Mouse (Mus musculus) small intestine, adult 2 months (tissue): Measurements from ENCODE around the gene Cyb5d2. TPM values are rescaled to one million over a fixed set of nuclear protein-coding genes. Genes with fewer than 3 reads are reported as not detected.
"Not testable (repeated sequence)": the region's sequence is repeated elsewhere in the genome, so short reads cannot be mapped to it uniquely, and the experiment has no call there.

Experiments used
- H3K27ac ChIP-seq: fragments of 200-500 bp; 2 replicates; pipeline ENCODE4 v1.5.1; 2012; ENCODE audit warnings: low read depth, low read length, control low read depth, inconsistent platforms; ENCODE audit not compliant: insufficient read depth
- H3K27me3 ChIP-seq: fragments of 200-500 bp; 2 replicates; pipeline ENCODE4 v1.6.1; 2012; ENCODE audit warnings: mild to moderate bottlenecking, moderate library complexity, low read length, inconsistent platforms; ENCODE audit not compliant: control insufficient read depth, insufficient read depth
- H3K36me3 ChIP-seq: fragments of 200-500 bp; 2 replicates; pipeline ENCODE4 v1.6.1; 2012; ENCODE audit warnings: mild to moderate bottlenecking, low read length, control low read depth, inconsistent platforms; ENCODE audit not compliant: control insufficient read depth, insufficient read depth
- H3K4me1 ChIP-seq: fragments of 200-500 bp; 2 replicates; pipeline ENCODE4 v1.6.1; 2012; ENCODE audit warnings: low read length, inconsistent platforms, mixed read lengths; ENCODE audit not compliant: control insufficient read depth, insufficient read depth, insufficient read length
- H3K4me3 ChIP-seq: fragments of 200-500 bp; 2 replicates; pipeline ENCODE4 v1.5.1; 2012; ENCODE audit warnings: low read depth, mild to moderate bottlenecking, control low read depth, inconsistent platforms, low read length, moderate library complexity
- CTCF ChIP-seq: fragments of 200-500 bp; IDR thresholded peaks from 2 replicates; pipeline ENCODE4 v1.5.1; 2012; ENCODE audit warnings: low read depth, mild to moderate bottlenecking, control low read depth, inconsistent platforms, low read length, moderate library complexity, mixed read lengths; ENCODE audit not compliant: insufficient replicate concordance, insufficient read length; ENCODE audit errors: extremely low read depth
- POLR2A ChIP-seq: fragments of 200-500 bp; IDR thresholded peaks from 2 replicates; pipeline ENCODE4 v1.6.1; 2012; ENCODE audit warnings: low read depth, mild to moderate bottlenecking, control low read depth, inconsistent platforms, low read length, moderate library complexity
- WGBS: fragments of 180-500 bp; shearing (Covaris S2); methylation state at CpG from one replicate; pipeline ENCODE4 v1.1.7; 2018; 5-methylcytosine and 5-hydroxymethylcytosine counted together
- polyA plus RNA-seq: library from polyadenylated mRNA; depleted of rRNA; stranded (reverse); fragments of >200 nt; gene quantifications from 2 replicates; pipeline ENCODE4 v1.2.3, GENCODE M21; 2012

Gene Cyb5d2
- polyA plus RNA-seq, 1 experiment = 5.5 TPM

GRCm38 (mm10) chr11:72764270-72764669 lies 31.7 kb downstream of the Cyb5d2 start:
- WGBS = 60% methylated on average over 4 of the region's 4 CpGs
- H3K27ac ChIP-seq = no peak overlapping the region
- no peak overlapping the region for H3K4me3 ChIP-seq
- H3K4me1 ChIP-seq = 0 out of 2 replicates have a peak, but pooled peaks cover 2% of the 10 kb centered on the region
- TF ChIP-seq POLR2A (no peak), CTCF (no peak)
- H3K36me3 ChIP-seq = peaks cover 59% of the 10 kb centered on the region
- no peaks in the 10 kb centered on the region for H3K27me3 ChIP-seq

GRCm38 (mm10) chr11:72760781-72761180 lies 35.2 kb downstream of the Cyb5d2 start:
- 78% methylated on average over 1 of the region's 1 CpGs for WGBS
- Histone ChIP-seq H3K4me1 (no peaks in the 10 kb centered on the region), H3K27me3 (no peaks in the 10 kb centered on the region), H3K36me3 (peaks cover 78% of the 10 kb centered on the region), H3K4me3 (no peak overlapping the region), H3K27ac (no peak overlapping the region)
- no peak for TF ChIP-seq CTCF
- no peak for TF ChIP-seq POLR2A

DNA sequence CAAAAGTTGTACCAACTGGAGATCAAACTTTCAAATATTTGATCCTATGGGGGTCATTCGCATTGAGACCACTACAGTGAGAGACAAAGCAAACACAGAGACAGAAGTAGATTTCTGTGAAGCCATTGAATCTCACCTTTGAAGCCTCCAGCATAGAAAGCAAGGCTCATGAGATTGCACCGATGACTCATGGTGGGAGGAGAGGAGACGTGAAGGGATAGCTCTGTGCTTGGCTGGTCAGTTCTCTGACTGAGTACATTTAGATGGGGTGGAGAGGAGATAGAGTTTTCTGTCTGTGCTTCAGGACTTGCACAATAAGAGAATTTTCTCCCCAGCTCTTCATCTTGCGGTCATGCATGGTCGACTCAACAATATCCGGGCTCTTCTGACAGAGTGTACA lies 36.4 kb downstream of the Cyb5d2 start:
- Histone ChIP-seq H3K4me1 (no peaks in the 10 kb centered on the region), H3K27ac (no peak overlapping the region), H3K36me3 (peaks cover 84% of the 10 kb centered on the region), H3K4me3 (no peak overlapping the region), H3K27me3 (no peaks in the 10 kb centered on the region)
- TF ChIP-seq POLR2A = no peak
- no peak for TF ChIP-seq CTCF
- WGBS = 90% methylated on average over 6 of the region's 6 CpGs

DNA sequence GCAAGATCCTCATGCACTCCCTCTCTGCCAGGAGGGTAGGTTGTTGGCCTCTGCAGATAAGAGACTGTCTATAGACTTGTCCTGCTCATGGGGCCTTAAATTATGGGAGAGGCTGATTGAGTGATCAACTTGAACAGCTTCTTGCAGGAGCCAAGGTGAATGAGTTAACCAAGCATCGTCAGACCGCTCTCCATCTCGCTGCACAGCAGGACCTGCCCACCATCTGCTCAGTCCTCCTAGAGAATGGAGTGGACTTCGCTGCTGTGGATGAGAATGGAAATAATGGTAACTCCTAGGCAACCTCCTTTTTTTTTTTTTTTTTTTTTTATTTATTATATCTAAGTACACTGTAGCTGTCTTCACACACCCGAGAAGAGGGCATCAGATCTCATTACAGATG lies 37.6 kb downstream of the Cyb5d2 start:
- peaks cover 83% of the 10 kb centered on the region for H3K36me3 ChIP-seq
- no peak for TF ChIP-seq POLR2A
- TF ChIP-seq CTCF = no peak
- H3K27me3 ChIP-seq = no peaks in the 10 kb centered on the region
- WGBS = 95% methylated on average over 5 of the region's 5 CpGs
- H3K4me3 ChIP-seq = no peak overlapping the region
- H3K27ac ChIP-seq = no peak overlapping the region
- no peaks in the 10 kb centered on the region for H3K4me1 ChIP-seq

- TF ChIP-seq CTCF (no peak), POLR2A (no peak)
- H3K27ac ChIP-seq = no peak overlapping the region
- 44% methylated on average over 2 of the region's 2 CpGs for WGBS
- H3K4me1 ChIP-seq = no peaks in the 10 kb centered on the region
- H3K27me3 ChIP-seq = no peaks in the 10 kb centered on the region
- H3K36me3 ChIP-seq = peaks cover 80% of the 10 kb centered on the region
- no peak overlapping the region for H3K4me3 ChIP-seq
These were observed 44.0 kb downstream of the Cyb5d2 start for GRCm38 (mm10) chr11:72751956-72752355.

DNA sequence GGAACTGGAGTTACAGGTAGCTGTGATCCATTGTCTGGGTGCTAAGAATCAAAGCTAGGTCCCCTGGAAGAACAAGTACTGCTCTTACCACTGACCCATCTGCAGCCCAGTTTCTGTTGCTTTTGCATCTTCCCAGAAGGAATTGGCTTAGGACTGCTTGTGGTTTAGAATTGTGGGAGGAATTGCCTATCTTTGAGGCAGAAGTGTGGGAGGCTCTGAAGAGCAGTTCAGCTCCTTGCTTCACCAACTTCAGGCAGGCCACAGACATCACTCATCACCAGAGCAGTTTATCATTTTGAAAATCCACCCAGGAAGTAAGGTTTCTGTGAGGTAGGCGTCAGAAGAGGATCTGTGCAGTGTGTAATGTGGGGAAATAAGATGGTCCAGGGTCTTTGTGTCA lies 56.9 kb downstream of the Cyb5d2 start:
- WGBS = 92% methylated on average over 1 of the region's 1 CpGs
- Histone ChIP-seq H3K4me1 (peaks cover 3% of the 10 kb centered on the region; the same call in 1 of the 2 replicates), H3K27ac (no peak overlapping the region), H3K27me3 (no peaks in the 10 kb centered on the region), H3K36me3 (peaks cover 53% of the 10 kb centered on the region), H3K4me3 (no peak overlapping the region)
- TF ChIP-seq POLR2A (no peak), CTCF (no peak)

DNA sequence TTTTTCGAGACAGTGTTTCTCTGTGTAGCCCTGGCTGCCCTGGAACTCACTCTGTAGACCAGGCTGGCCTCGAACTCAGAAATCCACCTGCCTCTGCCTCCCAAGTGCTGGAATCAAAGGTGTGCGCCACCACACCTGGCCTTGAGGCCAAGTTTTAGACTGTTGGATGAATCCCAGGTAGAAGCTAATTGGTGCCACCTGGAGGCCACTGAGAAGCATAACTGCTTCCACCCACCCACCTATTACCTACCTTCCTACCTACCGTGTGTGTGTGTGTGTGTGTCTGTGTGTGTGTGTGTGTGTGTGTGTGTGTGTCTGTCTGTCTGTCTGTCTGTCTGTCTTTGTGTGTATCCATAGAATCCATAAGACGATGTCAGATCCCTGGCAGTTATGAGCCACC lies 58.4 kb downstream of the Cyb5d2 start:
- peak; percentile 22; the same call in 1 of the 2 replicates for TF ChIP-seq CTCF
- H3K4me1 ChIP-seq, H3K27me3 ChIP-seq, H3K4me3 ChIP-seq, H3K27ac ChIP-seq: not testable (repeated sequence)
- peaks cover 52% of the 10 kb centered on the region for H3K36me3 ChIP-seq
- 85% methylated on average over 5 of the region's 5 CpGs for WGBS

GRCm38 (mm10) chr11:72736320-72736719 lies 59.6 kb downstream of the Cyb5d2 start:
- peaks cover 58% of the 10 kb centered on the region for H3K36me3 ChIP-seq
- H3K27me3 ChIP-seq = no peaks in the 10 kb centered on the region
- H3K27ac ChIP-seq = no peak overlapping the region
- no peak for TF ChIP-seq CTCF
- WGBS = 74% methylated on average over 1 of the region's 1 CpGs
- H3K4me1 ChIP-seq = peaks cover 3% of the 10 kb centered on the region; the same call in 1 of the 2 replicates
- H3K4me3 ChIP-seq = no peak overlapping the region
